Mouse (Mus musculus): Measurements from ENCODE around the gene Mlx.

Mlx gene

DNA sequence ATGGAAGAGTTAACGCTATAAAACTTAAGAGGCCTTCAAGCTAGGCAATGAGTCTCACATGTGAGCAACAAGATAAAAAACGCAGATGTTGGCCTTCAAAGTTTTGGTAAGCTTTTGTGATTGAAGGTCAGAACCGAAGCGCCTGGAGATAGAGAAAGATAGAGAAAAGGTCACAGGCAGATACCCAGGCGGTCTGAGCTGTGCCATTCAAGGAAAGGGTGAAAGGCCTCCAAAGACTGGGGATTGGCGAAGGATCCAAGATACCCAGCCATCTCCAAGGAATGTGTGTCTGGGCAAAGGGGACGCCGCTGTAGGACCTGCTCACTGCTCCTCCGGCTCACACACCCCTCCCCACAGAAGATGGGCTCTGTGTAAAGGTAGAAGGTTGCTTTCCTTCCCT is 22.1 kb upstream of the Mlx start:
- no peak for DNase-seq (ENCODE audit: low spot score)

DNA sequence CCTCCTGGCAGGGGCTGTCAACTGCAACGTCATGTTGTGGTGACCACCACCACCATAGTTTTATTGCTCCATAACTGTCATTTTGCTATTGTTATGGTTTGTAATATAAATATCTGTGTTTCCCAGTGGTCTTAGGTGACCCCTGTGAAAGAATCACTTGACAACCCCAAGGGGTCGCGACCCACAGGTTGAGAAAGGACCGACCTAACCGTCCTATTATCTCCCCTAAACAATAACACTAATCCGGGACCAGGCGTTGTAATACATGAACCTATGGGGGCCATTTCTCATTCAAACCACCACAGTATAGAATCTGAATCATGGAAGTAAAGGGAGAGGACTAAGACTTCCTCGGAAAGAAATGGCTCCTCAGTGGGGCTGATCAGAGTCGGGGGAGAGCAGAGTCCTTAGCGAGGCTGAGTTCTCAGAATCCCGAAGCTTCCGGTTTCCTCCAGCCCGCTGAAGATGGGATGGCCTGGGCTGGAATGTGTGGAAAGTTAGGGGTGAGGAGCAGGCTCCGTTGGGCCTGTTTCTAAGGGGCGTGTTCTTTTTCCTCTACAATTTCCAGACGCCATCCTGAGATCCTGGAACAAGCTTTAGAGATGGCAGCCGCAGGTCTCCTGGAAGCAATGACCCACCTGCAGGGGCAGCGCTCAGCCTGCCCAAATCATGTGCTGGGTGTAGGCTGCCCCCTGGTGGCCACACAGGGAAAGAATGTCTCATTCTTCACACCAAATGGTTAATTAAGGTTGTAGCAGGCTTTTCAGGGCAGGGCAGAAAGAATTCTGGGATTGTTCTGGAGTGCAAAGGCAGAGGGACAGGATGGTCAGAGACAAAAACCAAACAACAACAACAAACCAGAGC is 20.3 kb upstream of the Mlx start:
- peak; percentile 67 for DNase-seq (ENCODE audit: low spot score)

DNA sequence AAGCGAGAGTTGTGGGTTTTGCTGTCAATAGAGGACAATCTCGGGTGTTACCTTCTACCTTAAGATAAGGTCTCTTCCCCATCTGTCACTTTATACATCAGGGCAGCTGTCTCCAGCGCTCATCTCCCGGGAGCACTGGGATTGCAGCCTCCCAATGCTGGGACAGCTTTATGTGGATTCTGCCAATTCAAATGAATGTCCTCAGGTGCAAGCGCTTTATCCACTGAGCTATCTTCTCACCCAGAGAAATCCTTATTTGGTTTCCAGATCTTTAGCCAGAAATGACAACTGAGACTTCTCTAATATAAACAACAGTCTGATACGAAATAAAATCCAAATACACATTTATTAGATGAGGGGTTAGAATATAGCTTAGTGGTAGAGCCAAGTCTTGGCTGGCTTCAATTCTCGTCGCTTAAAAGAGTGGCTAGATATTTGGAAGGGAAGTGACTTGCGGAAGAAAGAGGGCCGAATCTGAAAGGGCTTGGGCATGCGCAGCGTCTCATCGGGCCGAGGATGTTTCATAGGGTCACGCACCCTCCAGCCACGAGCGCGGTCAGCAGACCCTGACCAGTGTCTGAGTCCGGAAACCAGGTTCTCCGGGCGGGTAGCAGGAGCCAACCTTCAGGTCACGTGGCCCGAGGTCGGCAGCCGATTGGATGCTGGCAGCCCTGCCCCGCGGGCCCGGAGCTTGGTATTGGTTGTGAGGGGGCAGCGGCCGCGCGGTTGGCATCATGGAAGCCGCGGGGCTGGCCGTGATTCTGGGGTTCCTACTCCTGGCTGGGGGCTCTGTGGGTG is 17.5 kb upstream of the Mlx start, which contains the start of gene Naglu:
Gene Naglu (plus strand): TSS at position 622 of the 798 bp plus-strand sequence.
- peak; percentile 93 for DNase-seq (ENCODE audit: low spot score)

DNA sequence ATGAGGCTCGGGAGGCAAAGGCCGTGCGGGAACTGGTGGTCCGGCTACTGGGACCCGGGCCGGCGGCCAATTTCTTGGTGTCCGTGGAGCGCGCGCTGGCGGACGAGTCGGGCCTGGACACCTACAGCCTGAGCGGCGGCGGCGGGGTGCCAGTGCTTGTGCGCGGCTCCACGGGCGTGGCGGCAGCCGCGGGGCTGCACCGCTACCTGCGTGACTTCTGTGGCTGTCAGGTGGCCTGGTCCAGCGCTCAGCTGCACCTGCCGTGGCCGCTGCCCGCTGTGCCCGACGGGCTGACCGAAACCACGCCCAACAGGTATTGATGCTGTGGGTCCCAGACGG is 16.9 kb upstream of the Mlx start:
- DNase-seq (ENCODE audit: low spot score) = no peak

DNA sequence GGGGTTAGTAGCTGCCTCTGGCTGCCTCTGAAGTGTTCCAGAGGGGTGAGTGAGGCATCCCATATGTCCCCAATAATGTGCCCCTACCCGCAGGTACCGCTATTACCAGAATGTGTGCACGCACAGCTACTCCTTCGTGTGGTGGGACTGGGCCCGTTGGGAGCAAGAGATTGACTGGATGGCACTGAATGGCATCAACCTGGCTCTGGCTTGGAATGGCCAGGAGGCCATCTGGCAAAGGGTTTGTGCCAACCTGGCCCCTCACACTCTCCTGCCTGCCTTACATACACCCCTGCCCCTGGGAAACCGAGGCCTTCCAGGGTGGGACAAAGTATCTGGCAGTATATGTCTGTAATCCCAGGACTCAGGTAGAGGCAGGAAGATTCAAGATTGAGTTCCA is 16.1 kb upstream of the Mlx start:
- DNase-seq (ENCODE audit: low spot score) = no peak

DNA sequence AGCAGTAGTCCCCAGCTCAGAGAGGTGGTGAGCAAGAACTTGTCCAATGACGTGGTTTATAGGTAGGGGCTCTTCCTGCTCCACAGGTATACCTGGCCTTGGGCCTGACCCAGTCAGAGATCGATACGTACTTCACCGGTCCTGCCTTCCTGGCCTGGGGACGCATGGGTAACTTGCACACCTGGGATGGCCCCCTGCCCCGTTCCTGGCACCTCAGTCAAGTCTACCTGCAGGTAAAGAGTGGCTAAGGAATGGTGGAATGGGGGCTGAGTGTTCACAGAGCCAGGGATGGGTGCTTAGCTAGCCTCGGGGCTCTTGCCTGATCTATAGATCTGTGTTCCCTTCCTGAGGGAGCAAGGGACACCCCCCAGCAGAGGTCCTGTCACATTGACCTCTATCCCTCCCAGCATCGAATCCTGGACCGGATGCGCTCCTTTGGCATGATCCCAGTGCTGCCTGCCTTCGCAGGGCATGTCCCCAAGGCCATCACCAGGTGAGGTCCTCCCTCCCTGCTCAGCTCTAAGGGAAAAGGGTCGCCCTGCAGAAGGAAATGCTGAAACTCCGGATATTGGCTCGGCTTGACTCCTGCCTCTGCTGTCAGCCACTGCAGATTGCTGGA is 15.2 kb upstream of the Mlx start:
- DNase-seq (ENCODE audit: low spot score) = no peak

DNA sequence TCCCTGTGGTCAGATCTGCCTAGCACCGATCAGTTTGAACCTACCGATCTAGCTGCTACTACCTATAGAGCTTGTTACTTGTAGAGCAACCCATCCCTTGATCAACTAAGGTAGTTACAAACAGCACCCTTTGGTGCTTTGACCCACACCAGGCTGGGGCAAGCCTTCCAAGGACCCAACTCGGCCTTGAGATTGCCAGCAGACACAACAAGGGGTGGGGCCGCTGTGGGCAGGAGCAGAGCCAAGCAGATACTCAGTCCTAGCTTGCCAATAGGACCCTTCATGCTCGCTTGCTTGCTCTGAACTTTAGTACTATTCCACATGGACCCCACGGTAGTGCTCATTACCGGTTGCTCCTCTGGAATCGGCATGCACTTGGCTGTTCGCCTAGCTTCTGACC is 9.0 kb upstream of the Mlx start, which contains the start of gene Hsd17b1:
Gene Hsd17b1 (plus strand): TSS at position 291 of the 400 bp plus-strand sequence.
- DNase-seq (ENCODE audit: low spot score) = no peak

DNA sequence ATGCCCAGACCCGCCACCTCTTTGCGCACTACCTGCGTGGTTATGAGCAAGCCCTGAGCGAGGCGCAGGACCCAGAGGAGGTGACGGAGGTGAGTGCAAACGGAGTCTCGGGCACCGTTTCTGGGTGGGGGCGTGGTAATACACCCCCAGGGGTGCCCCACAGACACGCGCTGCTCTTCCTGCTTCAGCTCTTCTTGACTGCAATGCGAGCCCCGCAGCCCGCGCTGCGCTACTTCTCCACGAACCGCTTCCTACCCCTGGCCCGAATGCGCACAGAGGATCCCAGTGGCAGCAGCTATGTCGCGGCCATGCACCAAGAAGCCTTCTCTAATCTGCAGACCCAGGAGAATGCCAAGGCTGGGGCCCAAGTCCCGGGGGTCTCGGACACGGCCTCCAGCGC is 7.3 kb upstream of the Mlx start:
- DNase-seq (ENCODE audit: low spot score) = no peak

DNA sequence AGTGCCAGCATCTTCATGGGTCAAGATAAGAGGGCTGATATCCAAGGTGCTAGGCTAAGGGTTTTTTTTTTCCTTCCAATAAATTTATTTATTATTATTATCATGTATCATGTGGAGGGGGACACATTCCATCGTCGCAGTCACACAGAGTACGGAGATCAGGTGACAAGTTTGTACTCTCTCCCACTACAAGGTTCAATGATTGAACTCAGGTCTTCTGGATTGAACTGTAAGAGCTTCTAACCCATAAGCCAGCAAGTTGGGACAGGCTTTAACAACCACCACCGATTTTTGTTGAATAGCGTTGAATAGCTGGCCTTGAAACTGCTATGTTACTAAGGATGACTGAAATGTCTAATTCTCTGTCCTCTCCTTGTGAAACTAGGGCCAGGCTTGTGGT is 6.7 kb upstream of the Mlx start:
- DNase-seq (ENCODE audit: low spot score) = no peak

DNA sequence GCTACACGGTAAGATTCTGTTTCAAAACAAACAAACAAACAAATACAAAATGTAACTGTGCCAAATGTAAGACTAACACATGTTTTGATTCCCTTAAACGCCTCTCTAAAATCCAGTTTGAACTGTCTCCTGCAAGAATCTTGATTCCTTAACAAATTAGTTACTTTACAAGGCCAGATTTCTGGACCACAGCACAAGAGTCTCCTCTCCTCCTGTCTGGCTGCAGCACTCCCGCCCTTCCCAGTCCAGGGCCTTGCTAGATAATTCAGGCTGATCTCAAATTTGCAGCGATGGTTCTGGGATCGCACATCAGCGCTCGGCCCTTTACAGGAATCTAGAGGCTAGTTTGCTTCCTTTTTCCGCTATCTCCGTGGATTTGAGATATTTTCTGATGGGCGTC is 5.4 kb upstream of the Mlx start:
- no peak for DNase-seq (ENCODE audit: low spot score)

DNA sequence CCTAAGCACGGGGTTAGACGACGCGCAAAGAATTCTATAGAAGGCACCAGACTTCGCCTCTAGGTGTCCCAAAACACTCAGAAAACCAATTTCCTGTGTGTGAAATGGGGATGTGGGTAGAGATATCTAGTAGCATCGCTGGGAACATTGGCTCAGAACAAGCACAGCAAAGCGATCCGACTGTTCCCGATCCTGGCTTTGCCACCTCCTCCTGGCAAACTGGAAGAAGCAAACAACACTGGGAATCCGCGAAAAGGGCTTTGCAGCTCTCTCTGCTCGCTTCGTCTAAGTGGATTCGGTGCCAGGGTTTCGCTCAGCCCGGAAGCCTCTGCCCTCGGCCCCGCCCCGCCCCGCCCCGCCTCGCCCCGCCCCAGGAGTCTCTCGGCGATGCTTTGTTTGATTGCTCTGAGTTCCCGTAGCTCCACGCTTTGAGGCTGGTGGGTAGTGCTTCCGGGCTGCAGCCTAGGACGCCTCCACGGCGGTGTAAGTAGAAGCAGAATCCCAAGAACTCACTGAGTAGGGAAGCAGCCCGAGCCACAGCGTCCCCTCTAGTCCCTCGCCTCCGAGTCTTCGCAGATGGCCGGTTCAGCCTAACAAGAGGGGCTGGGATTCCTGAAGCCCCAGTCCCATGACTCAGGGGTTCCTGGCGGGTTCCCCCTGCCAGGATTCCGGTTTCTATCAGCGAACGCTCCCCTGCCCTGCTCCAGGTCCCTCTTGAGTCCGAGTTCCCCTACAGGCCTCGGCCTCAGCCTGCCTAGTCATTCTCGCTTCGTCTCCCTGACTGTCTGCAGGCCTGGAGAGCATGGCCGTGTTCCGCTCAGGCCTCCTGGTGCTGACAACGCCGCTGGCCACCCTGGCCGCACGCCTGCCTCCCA is 4.6 kb upstream of the Mlx start, which contains the start of gene Coasy:
Gene Coasy (plus strand): TSS at position 358 of the 875 bp plus-strand sequence.
- peak; percentile 79 for DNase-seq (ENCODE audit: low spot score)

DNA sequence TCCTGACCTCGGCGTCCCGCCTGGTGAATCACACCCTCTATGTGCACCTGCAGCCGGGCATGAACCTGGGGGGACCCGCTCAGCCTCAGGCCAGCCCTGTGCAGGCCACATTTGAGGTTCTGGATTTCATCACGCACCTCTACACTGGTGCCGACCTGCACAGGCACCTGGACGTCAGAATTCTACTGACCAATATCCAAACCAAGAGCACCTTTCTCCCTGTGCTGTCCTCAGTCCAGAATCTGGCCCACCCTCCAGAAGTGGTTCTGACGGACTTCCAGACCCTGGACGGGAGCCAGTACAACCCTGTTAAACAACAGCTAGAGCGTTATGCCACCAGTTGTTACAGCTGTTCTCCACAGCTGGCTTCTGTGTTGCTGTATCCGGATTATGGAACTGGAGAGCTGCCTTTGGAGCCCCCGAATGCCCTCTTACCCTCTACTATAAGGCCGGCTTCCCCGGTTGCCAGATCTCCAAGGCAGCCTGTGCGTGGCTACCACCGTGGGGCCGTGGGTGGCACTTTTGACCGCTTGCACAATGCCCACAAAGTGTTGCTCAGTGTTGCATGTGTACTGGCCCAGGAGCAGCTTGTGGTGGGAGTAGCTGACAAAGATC is 3.9 kb upstream of the Mlx start:
- no peak for DNase-seq (ENCODE audit: low spot score)

DNA sequence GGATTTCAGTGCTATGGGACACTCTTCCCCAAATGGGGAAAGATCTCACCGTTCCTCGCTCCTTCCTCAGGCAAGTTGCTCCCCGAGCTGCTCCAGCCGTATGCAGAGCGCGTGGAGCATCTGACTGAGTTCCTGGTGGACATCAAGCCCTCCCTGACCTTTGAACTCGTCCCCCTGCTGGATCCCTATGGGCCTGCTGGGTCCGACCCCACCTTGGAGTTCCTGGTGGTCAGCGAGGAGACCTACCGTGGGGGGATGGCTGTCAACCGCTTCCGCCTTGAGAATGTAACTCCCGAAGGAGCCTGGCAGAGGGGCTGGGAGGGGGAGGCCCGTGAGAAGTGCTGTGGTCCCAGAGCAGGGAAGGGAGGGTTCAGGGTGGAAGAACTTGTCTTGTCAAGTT is 2.8 kb upstream of the Mlx start:
- DNase-seq (ENCODE audit: low spot score) = no peak

DNA sequence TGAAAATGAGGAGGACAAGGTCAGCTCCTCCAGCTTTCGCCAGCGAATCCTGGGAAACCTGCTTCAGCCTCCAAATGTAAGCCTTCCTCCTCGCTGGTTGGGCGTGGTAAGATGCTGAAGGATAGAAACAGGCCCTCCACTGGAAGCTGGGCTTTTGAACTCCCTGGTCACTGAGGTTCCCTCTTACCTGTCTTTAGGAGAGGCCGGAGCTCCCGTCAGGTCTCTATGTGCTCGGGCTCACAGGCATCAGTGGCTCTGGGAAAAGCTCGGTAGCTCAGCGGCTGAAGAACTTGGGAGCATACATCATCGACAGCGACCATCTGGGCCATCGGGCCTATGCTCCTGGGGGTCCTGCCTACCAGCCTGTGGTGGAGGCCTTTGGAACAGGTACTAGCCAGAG is 2.3 kb upstream of the Mlx start:
- DNase-seq (ENCODE audit: low spot score) = no peak

DNA sequence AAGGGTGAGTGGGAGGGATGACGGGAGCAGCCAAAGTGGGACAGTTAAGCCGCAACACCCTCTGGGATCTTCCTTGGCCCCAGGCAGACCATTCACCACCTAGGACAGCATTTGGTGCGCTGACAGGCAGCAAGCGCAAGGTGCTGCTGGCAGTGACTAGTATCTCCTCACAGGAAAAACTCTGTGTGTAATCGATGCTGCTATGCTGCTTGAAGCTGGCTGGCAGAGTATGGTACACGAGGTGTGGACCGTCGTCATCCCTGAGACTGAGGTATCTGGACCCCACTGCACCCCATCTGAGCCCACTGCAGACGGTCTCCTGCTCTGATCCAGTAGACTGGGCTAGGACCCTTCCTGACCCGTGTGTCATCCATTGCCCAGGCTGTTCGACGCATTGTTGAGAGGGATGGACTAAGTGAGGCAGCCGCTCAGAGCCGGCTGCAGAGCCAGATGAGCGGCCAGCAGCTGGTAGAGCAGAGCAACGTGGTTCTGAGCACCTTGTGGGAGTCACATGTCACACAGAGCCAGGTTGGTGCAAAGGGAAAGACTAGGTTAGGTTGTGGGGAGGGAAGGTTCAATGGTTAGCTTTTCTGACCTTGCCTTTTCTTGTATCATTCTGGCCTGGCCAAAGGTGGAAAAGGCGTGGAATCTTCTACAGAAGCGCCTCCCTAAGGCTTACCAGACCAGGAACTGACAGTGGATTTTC is 1.3 kb upstream of the Mlx start:
- no peak for DNase-seq (ENCODE audit: low spot score)

DNA sequence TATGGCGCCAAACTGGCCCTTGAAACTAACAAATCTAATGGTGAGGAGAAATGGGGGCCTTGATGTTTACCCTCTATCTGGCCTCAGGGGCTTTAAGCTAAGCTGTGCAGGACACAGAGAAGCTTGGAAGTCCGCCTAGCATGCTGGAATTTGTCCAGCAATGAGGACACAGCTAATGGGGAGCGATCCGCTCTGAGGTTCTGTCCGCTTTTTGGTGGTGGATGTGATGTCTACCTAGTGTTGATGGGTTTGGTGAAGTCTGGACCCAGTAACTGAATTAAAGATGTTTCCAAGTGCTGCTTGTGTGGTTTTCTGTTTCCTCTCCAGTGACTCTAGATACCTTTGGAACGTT is 778 bp upstream of the Mlx start:
- DNase-seq (ENCODE audit: low spot score) = no peak

DNA sequence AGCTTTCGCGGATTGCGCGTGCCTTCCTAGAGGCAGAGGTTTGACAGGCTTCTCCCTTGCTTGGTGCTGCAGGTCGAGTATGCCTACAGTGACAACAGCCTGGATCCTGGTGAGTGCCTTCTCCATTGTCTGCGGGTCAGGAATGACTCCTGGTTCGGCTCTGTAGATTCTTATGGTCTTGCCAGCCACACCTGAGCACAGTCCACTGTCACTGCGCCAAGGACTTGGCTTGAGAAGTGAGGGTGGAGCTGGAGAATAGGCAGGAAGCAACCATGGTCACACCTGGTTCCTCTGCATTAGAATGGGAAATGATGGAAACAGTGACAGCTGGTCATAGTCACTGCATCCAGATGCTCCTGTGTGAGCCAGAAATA is 592 bp downstream of the Mlx start:
- DNase-seq (ENCODE audit: low spot score) = no peak

DNA sequence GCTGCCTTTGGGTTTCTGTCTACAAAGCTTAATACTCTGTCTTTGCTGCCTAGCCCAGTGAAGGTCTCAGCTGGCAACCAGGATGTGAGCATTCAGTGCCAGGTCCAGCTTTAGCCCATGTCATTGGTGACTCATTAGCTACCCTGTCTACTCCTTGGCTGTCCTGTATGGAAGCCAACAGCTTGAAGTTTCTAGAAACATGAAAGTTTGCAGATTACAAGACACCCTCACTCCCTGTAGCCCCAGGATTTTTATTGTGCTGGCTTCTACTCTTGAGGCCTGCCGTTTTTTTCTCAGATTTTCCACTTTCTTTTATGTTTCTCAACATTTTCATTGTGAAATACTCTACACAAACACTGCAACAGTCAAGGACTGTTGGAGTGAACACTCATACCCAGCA is 2.9 kb downstream of the Mlx start:
- no peak for DNase-seq (ENCODE audit: low spot score)

DNA sequence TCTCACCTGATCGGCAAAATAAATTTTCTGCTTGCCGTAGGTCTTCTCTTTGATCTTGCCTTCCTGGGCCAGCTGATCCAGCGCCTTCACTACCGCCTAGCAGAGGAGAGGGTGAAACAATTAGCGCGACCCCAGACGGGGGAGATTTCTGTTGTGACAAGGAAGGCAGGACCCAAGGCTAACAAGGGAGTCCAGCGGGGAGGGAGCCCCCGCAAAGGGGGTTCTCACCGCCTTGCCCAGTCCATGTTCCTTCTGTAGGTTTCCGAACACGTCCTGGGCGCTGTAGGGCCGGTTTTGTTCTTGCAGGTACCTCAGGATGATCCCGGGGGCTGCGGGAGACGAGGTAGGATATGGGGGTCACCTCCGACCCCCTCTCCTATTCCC is 7.8 kb downstream of the Mlx start:
- no peak for DNase-seq (ENCODE audit: low spot score)

DNA sequence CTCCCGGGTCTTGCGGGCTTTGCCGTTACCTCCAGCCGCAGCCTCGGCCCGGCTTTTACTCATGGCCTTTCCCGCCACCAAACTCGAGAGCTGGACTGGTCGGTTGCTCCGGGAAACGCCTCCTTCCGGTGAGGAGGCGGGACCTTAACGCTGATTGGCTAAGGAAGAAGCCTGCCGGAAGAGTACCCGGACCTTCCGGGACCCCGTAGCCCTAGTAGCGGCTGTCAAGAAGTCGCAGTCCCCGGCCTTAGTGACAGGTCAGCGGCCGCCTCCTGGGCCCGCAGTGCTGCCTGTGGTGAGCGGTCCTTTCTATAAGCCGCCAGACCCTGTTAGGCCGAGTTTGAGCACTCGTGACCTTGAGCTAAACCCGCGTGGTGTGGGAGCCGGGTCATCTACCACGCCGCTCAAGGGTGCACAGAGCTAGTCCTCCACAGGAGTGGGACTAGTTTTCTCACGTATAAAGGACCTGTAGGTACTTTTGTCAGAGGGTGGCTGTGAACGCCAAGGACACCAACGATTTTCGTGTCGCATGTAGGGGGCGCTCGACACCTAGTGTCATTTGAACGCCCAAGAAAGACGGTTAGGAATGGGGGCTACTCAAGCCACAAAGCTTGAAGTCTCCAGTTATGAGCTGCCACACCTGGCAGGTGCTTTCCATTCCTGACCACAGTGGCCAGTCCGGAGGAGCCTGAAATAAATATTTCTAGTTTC is 8.4 kb downstream of the Mlx start, which contains the start of gene Psmc3ip:
Gene Psmc3ip (minus strand): TSS at position 123 of the 711 bp plus-strand sequence.
- DNase-seq (ENCODE audit: low spot score) = peak; percentile 91

Data from left cerebral cortex, adult 11 months (tissue).